Mouse (Mus musculus) lung, embryonic 16.5 days (tissue): ENCODE results near the gene H2al1e. TPM values are rescaled to one million over a fixed set of nuclear protein-coding genes. Genes with fewer than 3 reads are reported as not detected.
"Not testable (repeated sequence)": the region's sequence is repeated elsewhere in the genome, so short reads cannot be mapped to it uniquely, and the experiment has no call there.

Experiments used
- ATAC-seq: fragments of 200-750 bp; cut with Nextera tagmentation; 2 replicates; pipeline ENCODE4 v1.8.0; 2017; ENCODE audit warnings: low read depth, mild to moderate bottlenecking, moderate library complexity
- H3K27ac ChIP-seq: fragments of 300-500 bp; sonication (generic); 2 replicates; pipeline ENCODE4 v1.5.1; 2014; ENCODE audit warnings: mild to moderate bottlenecking, control low read depth, low read length
- H3K27me3 ChIP-seq: fragments of 300-500 bp; sonication (generic); 2 replicates; pipeline ENCODE4 v1.6.1; 2014; ENCODE audit warnings: low read depth, low read length, mixed read lengths; ENCODE audit not compliant: control insufficient read depth, insufficient read depth
- H3K36me3 ChIP-seq: fragments of 300-500 bp; sonication (generic); 2 replicates; pipeline ENCODE4 v1.6.1; 2014; ENCODE audit warnings: low read length; ENCODE audit not compliant: control insufficient read depth, insufficient read depth
- H3K4me1 ChIP-seq: fragments of 300-500 bp; sonication (generic); replicated peaks from 2 replicates; pipeline ENCODE4 v1.6.1; 2014; ENCODE audit warnings: low read length, mixed read lengths; ENCODE audit not compliant: control insufficient read depth, insufficient read depth
- H3K4me2 ChIP-seq: fragments of 300-500 bp; sonication (generic); 2 replicates; pipeline ENCODE4 v1.6.1; 2014; ENCODE audit warnings: low read depth, low read length, control low read depth
- H3K4me3 ChIP-seq: fragments of 300-500 bp; sonication (generic); 2 replicates; pipeline ENCODE4 v1.5.1; 2014; ENCODE audit warnings: mild to moderate bottlenecking, low read length, control low read depth
- H3K9ac ChIP-seq: fragments of 300-500 bp; sonication (generic); 2 replicates; pipeline ENCODE4 v1.6.1; 2014; ENCODE audit warnings: low read length, control low read depth
- H3K9me3 ChIP-seq: fragments of 300-500 bp; sonication (generic); 2 replicates; pipeline ENCODE4 v1.6.1; 2016; ENCODE audit warnings: low read length; ENCODE audit not compliant: control insufficient read depth
- WGBS: fragments of 180-500 bp; shearing (Covaris S2); extraction: QIAGEN DNeasy Blood & Tissue Kit; methylation state at CpG from one replicate; pipeline ENCODE4 v1.1.7; 2014; 5-methylcytosine and 5-hydroxymethylcytosine counted together
- polyA plus RNA-seq: library from polyadenylated mRNA; unstranded; fragments of >200 nt; fragmentation: Nextera tagmentation; extraction: Ambion mirVana; gene quantifications from 2 replicates; pipeline ENCODE4 v1.2.1, GENCODE M21; 2015

H2al1e gene
- polyA plus RNA-seq, 1 experiment from 2014 or later, result not detected

DNA sequence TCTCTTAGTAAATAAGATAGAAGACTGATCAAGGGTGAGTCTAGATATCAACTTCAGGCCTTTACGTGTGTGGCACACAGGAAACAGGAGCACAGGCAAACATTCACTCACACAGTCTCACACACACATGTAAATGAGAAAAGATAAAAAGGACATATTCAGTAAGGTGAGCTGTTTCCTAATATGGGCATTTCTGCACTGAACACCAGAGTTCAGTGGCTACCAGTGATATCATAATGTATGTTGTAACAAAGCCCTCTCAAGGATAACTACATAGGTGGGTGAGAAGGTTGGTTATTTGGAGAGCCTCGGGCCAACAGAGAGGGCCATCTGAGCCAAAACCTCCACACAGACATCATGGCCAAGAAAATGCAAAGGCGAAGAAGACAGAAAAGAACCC is 9.6 kb upstream of the H2al1e start, which contains the start of gene H2al1b:
H2al1b (plus strand) TSS at position 301 of the 400 bp plus-strand sequence.
- H3K27me3 ChIP-seq, H3K4me3 ChIP-seq, H3K27ac ChIP-seq, H3K9me3 ChIP-seq, ATAC-seq, H3K9ac ChIP-seq, H3K4me2 ChIP-seq, H3K36me3 ChIP-seq, H3K4me1 ChIP-seq: not testable (repeated sequence)
- 100% methylated on average over 1 of the region's 3 CpGs for WGBS

DNA sequence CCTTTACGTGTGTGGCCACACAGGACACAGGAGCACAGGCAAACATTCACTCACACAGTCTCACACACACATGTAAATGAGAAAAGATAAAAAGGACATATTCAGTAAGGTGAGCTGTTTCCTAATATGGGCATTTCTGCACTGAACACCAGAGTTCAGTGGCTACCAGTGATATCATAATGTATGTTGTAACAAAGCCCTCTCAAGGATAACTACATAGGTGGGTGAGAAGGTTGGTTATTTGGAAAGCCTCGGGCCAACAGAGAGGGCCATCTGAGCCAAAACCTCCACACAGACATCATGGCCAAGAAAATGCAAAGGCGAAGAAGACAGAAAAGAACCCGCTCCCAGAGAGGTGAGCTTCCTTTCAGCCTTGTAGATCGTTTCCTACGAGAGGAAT is 6.4 kb upstream of the H2al1e start, which contains the start of gene H2al1c:
H2al1c (plus strand) TSS at position 301 of the 400 bp plus-strand sequence.
- ATAC-seq, H3K36me3 ChIP-seq, H3K9me3 ChIP-seq, H3K4me2 ChIP-seq, H3K27ac ChIP-seq, H3K4me3 ChIP-seq, H3K27me3 ChIP-seq, H3K9ac ChIP-seq, H3K4me1 ChIP-seq: not testable (repeated sequence)
- WGBS, result 69% methylated on average over 1 of the region's 6 CpGs

DNA sequence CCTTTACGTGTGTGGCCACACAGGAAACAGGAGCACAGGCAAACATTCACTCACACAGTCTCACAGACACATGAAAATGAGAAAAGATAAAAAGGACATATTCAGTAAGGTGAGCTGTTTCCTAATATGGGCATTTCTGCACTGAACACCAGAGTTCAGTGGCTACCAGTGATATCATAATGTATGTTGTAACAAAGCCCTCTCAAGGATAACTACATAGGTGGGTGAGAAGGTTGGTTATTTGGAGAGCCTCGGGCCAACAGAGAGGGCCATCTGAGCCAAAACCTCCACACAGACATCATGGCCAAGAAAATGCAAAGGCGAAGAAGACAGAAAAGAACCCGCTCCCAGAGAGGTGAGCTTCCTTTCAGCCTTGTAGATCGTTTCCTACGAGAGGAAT is 3.2 kb upstream of the H2al1e start, which contains the start of gene H2al1d:
H2al1d (plus strand) TSS at position 301 of the 400 bp plus-strand sequence.
- H3K4me1 ChIP-seq, H3K4me2 ChIP-seq, H3K27ac ChIP-seq, H3K9me3 ChIP-seq, H3K36me3 ChIP-seq, H3K9ac ChIP-seq, H3K27me3 ChIP-seq, ATAC-seq, H3K4me3 ChIP-seq: not testable (repeated sequence)
- no CpG with 5 or more reads among the region's 6 CpGs for WGBS

DNA sequence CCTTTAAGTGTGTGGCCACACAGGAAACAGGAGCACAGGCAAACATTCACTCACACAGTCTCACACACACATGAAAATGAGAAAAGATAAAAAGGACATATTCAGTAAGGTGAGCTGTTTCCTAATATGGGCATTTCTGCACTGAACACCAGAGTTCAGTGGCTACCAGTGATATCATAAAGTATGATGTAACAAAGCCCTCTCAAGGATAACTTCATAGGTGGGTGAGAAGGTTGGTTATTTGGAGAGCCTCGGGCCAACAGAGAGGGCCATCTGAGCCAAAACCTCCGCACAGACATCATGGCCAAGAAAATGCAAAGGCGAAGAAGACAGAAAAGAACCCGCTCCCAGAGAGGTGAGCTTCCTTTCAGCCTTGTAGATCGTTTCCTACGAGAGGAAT is 3.1 kb downstream of the H2al1e start, which contains the start of gene H2al1f:
H2al1f (plus strand) TSS at position 301 of the 400 bp plus-strand sequence.
- H3K27ac ChIP-seq, H3K36me3 ChIP-seq, H3K9ac ChIP-seq, H3K4me2 ChIP-seq, H3K4me1 ChIP-seq, H3K4me3 ChIP-seq, H3K27me3 ChIP-seq, H3K9me3 ChIP-seq, ATAC-seq: not testable (repeated sequence)
- WGBS, result no CpG with 5 or more reads among the region's 6 CpGs

DNA sequence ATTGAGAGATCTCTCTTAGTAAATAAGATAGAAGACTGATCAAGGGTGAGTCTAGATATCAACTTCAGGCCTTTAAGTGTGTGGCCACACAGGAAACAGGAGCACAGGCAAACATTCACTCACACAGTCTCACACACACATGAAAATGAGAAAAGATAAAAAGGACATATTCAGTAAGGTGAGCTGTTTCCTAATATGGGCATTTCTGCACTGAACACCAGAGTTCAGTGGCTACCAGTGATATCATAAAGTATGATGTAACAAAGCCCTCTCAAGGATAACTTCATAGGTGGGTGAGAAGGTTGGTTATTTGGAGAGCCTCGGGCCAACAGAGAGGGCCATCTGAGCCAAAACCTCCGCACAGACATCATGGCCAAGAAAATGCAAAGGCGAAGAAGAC is 6.2 kb downstream of the H2al1e start, which contains the start of gene H2al1g:
H2al1g (plus strand) TSS at position 301 of the 400 bp plus-strand sequence.
- not testable (repeated sequence) for H3K4me2 ChIP-seq, H3K9ac ChIP-seq, H3K9me3 ChIP-seq, H3K27ac ChIP-seq, ATAC-seq, H3K27me3 ChIP-seq, H3K4me1 ChIP-seq, H3K4me3 ChIP-seq, H3K36me3 ChIP-seq
- WGBS, result no CpG with 5 or more reads among the region's 3 CpGs

DNA sequence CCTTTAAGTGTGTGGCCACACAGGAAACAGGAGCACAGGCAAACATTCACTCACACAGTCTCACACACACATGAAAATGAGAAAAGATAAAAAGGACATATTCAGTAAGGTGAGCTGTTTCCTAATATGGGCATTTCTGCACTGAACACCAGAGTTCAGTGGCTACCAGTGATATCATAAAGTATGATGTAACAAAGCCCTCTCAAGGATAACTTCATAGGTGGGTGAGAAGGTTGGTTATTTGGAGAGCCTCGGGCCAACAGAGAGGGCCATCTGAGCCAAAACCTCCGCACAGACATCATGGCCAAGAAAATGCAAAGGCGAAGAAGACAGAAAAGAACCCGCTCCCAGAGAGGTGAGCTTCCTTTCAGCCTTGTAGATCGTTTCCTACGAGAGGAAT is 9.5 kb downstream of the H2al1e start, which contains the start of gene H2al1h:
H2al1h (plus strand) TSS at position 301 of the 400 bp plus-strand sequence.
- not testable (repeated sequence) for H3K9ac ChIP-seq, H3K27ac ChIP-seq, H3K4me2 ChIP-seq, H3K4me1 ChIP-seq, H3K27me3 ChIP-seq, ATAC-seq, H3K4me3 ChIP-seq, H3K9me3 ChIP-seq, H3K36me3 ChIP-seq
- no CpG with 5 or more reads among the region's 6 CpGs for WGBS

DNA sequence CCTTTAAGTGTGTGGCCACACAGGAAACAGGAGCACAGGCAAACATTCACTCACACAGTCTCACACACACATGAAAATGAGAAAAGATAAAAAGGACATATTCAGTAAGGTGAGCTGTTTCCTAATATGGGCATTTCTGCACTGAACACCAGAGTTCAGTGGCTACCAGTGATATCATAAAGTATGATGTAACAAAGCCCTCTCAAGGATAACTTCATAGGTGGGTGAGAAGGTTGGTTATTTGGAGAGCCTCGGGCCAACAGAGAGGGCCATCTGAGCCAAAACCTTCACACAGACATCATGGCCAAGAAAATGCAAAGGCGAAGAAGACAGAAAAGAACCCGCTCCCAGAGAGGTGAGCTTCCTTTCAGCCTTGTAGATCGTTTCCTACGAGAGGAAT is 12.6 kb downstream of the H2al1e start, which contains the start of gene H2al1i:
H2al1i (plus strand) TSS at position 301 of the 400 bp plus-strand sequence.
- ATAC-seq, H3K9me3 ChIP-seq: not testable (repeated sequence)
- 75% methylated on average over 1 of the region's 5 CpGs for WGBS

DNA sequence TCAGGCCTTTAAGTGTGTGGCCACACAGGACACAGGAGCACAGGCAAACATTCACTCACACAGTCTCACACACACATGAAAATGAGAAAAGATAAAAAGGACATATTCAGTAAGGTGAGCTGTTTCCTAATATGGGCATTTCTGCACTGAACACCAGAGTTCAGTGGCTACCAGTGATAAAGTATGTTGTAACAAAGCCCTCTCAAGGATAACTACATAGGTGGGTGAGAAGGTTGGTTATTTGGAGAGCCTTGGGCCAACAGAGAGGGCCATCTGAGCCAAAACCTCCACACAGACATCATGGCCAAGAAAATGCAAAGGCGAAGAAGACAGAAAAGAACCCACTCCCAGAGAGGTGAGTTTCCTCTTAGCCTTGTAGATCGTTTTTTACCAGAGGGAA is 15.8 kb downstream of the H2al1e start, which contains the start of gene H2al1j:
H2al1j (plus strand) TSS at position 301 of the 400 bp plus-strand sequence.
- not testable (repeated sequence) for H3K9me3 ChIP-seq, H3K4me2 ChIP-seq, H3K36me3 ChIP-seq, H3K4me3 ChIP-seq, H3K4me1 ChIP-seq, H3K9ac ChIP-seq, H3K27ac ChIP-seq, H3K27me3 ChIP-seq, ATAC-seq
- WGBS, result 85% methylated on average over 2 of the region's 2 CpGs

More for the DNA sequence above, 12.6 kb downstream of the H2al1e start, which contains the start of gene H2al1i:
- not testable (repeated sequence) for H3K4me2 ChIP-seq, H3K27me3 ChIP-seq, H3K4me1 ChIP-seq, H3K36me3 ChIP-seq, H3K27ac ChIP-seq, H3K9ac ChIP-seq, H3K4me3 ChIP-seq

DNA sequence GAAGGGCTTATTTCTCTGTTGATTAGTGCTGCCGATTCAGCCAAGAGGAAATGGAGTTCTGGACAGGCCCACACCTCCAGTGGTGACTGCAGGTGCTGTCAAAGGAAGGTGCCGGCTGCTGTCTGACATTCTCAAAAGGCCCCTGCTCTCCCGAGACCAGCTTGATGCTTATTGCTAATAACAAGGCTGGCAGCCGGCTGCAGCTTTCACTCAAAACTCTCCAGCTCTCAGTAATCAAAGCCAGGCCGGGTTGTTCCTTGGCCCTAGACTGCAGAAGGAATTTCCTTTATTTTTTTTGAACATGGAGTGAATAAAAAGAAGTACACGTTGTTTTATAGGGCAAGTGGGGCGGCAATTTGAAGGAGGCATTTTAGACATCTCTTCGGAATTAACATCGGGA is 34.0 kb downstream of the H2al1e start:
- ATAC-seq, result no peak
- Histone ChIP-seq H3K9ac (no peak overlapping the region), H3K9me3 (no peaks in the 10 kb centered on the region), H3K4me1 (no peaks in the 10 kb centered on the region), H3K4me3 (no peak overlapping the region), H3K27me3 (no peaks in the 10 kb centered on the region), H3K36me3 (no peaks in the 10 kb centered on the region), H3K27ac (no peak overlapping the region), H3K4me2 (no peak overlapping the region)
- 52% methylated on average over 9 of the region's 9 CpGs for WGBS
